Mouse (Mus musculus): ENCODE measurements around the gene Hic2. TPM values are rescaled to one million over a fixed set of nuclear protein-coding genes. Genes with fewer than 3 reads are reported as not detected.

Gene Hic2
- polyA plus RNA-seq, 1 experiment from 2014 or later: 5.0 TPM

- ATAC-seq (replicated peaks; ENCODE audit: low FRiP score, low TSS enrichment, low read depth): no peak
- H3K27me3 ChIP-seq (replicated peaks; ENCODE audit: control insufficient read depth, insufficient read depth, low read length): peaks cover 12% of the 10 kb centered on the region; the same call in 1 of the 2 replicates
- H3K4me2 ChIP-seq (ENCODE audit: low read length): no peak overlapping the region
- H3K27ac ChIP-seq (ENCODE audit: low read depth): no peak overlapping the region
- DNase-seq (ENCODE audit: low spot score): no peak
- no peak overlapping the region for H3K4me3 ChIP-seq (ENCODE audit: low read depth, low read length)
- no peaks in the 10 kb centered on the region for H3K9me3 ChIP-seq (ENCODE audit: control insufficient read depth, low read length)
- no peaks in the 10 kb centered on the region for H3K36me3 ChIP-seq (ENCODE audit: control insufficient read depth, insufficient read depth, low read length)
- no peak overlapping the region for H3K9ac ChIP-seq (ENCODE audit: low read length)
- 5% methylated on average over 6 of the region's 6 CpGs for WGBS
- peaks cover 16% of the 10 kb centered on the region for H3K4me1 ChIP-seq (replicated peaks; ENCODE audit: control insufficient read depth, insufficient read depth, low read length)
Measured at GRCm38 (mm10) chr16:17204990-17205389, 28.4 kb upstream of the Hic2 start.

- peak; percentile 93 for DNase-seq (ENCODE audit: low spot score)
- peak within 1 kb of the TSS; percentile 25; the same call in 1 of the 2 replicates for H3K27ac ChIP-seq (ENCODE audit: low read depth)
- H3K9me3 ChIP-seq (ENCODE audit: control insufficient read depth, low read length): no peaks in the 10 kb centered on the region
- peaks cover 10% of the 10 kb centered on the region for H3K4me1 ChIP-seq (replicated peaks; ENCODE audit: control insufficient read depth, insufficient read depth, low read length)
- peaks cover 22% of the 10 kb centered on the region for H3K27me3 ChIP-seq (replicated peaks; ENCODE audit: control insufficient read depth, insufficient read depth, low read length)
- H3K4me3 ChIP-seq (ENCODE audit: low read depth, low read length): peak within 1 kb of the TSS; percentile 56
- peak; percentile 63 for ATAC-seq (replicated peaks; ENCODE audit: low FRiP score, low TSS enrichment, low read depth)
- no peaks in the 10 kb centered on the region for H3K36me3 ChIP-seq (ENCODE audit: control insufficient read depth, insufficient read depth, low read length)
- peak within 1 kb of the TSS; percentile 59 for H3K4me2 ChIP-seq (ENCODE audit: low read length)
- WGBS: under 1% methylated on average over 84 of the region's 85 CpGs
- H3K9ac ChIP-seq (ENCODE audit: low read length): peak within 1 kb of the TSS; percentile 2
Measured at GRCm38 (mm10) chr16:17208389-17209361, 24.7 kb upstream of the Hic2 start, which contains the start of gene Rimbp3. Gene Rimbp3 (plus strand): TSS chr16:17208603.

- H3K4me1 ChIP-seq (replicated peaks; ENCODE audit: control insufficient read depth, insufficient read depth, low read length): peaks cover 10% of the 10 kb centered on the region
- H3K27ac ChIP-seq (ENCODE audit: low read depth): no peak overlapping the region
- ATAC-seq (replicated peaks; ENCODE audit: low FRiP score, low TSS enrichment, low read depth) (no peak), DNase-seq (ENCODE audit: low spot score) (peak; percentile 87)
- H3K4me3 ChIP-seq (ENCODE audit: low read depth, low read length): peak overlapping the region; percentile 56
- peaks cover 22% of the 10 kb centered on the region for H3K27me3 ChIP-seq (replicated peaks; ENCODE audit: control insufficient read depth, insufficient read depth, low read length)
- H3K36me3 ChIP-seq (ENCODE audit: control insufficient read depth, insufficient read depth, low read length): no peaks in the 10 kb centered on the region
- H3K9ac ChIP-seq (ENCODE audit: low read length): peak overlapping the region; percentile 8; the same call in 1 of the 2 replicates
- peak overlapping the region; percentile 59 for H3K4me2 ChIP-seq (ENCODE audit: low read length)
- H3K9me3 ChIP-seq (ENCODE audit: control insufficient read depth, low read length): no peaks in the 10 kb centered on the region
- WGBS: 2% methylated on average over 37 of the region's 37 CpGs
Measured at GRCm38 (mm10) chr16:17209404-17209960, 23.9 kb upstream of the Hic2 start.

- ATAC-seq (replicated peaks; ENCODE audit: low FRiP score, low TSS enrichment, low read depth): peak; percentile 81
- Histone ChIP-seq H3K9ac (ENCODE audit: low read length) (peak overlapping the region; percentile 8; the same call in 1 of the 2 replicates), H3K4me2 (ENCODE audit: low read length) (peak overlapping the region; percentile 59), H3K27ac (ENCODE audit: low read depth) (no peak overlapping the region), H3K4me1 (replicated peaks; ENCODE audit: control insufficient read depth, insufficient read depth, low read length) (peaks cover 10% of the 10 kb centered on the region), H3K9me3 (ENCODE audit: control insufficient read depth, low read length) (no peaks in the 10 kb centered on the region), H3K36me3 (ENCODE audit: control insufficient read depth, insufficient read depth, low read length) (no peaks in the 10 kb centered on the region), H3K27me3 (replicated peaks; ENCODE audit: control insufficient read depth, insufficient read depth, low read length) (peaks cover 22% of the 10 kb centered on the region), H3K4me3 (ENCODE audit: low read depth, low read length) (peak overlapping the region; percentile 56)
- peak; percentile 93 for DNase-seq (ENCODE audit: low spot score)
- 7% methylated on average over 48 of the region's 48 CpGs for WGBS
Measured at GRCm38 (mm10) chr16:17209981-17210838, 23.2 kb upstream of the Hic2 start.

GRCm38 (mm10) chr16:17216934-17217633 is 16.3 kb upstream of the Hic2 start:
- H3K27ac ChIP-seq (ENCODE audit: low read depth): no peak overlapping the region
- H3K36me3 ChIP-seq (ENCODE audit: control insufficient read depth, insufficient read depth, low read length): no peaks in the 10 kb centered on the region
- no peak overlapping the region for H3K4me3 ChIP-seq (ENCODE audit: low read depth, low read length)
- no peak overlapping the region for H3K9ac ChIP-seq (ENCODE audit: low read length)
- 0 out of 2 replicates have a peak, but pooled peaks cover under 1% of the 10 kb centered on the region for H3K27me3 ChIP-seq (replicated peaks; ENCODE audit: control insufficient read depth, insufficient read depth, low read length)
- no peak for ATAC-seq (replicated peaks; ENCODE audit: low FRiP score, low TSS enrichment, low read depth)
- no peak for DNase-seq (ENCODE audit: low spot score)
- no peak overlapping the region for H3K4me2 ChIP-seq (ENCODE audit: low read length)
- 58% methylated on average over 8 of the region's 8 CpGs for WGBS
- H3K9me3 ChIP-seq (ENCODE audit: control insufficient read depth, low read length): no peaks in the 10 kb centered on the region
- no peaks in the 10 kb centered on the region for H3K4me1 ChIP-seq (replicated peaks; ENCODE audit: control insufficient read depth, insufficient read depth, low read length)

GRCm38 (mm10) chr16:17220127-17220733 is 13.1 kb upstream of the Hic2 start:
- Histone ChIP-seq H3K9me3 (ENCODE audit: control insufficient read depth, low read length) (no peaks in the 10 kb centered on the region), H3K4me3 (ENCODE audit: low read depth, low read length) (no peak overlapping the region), H3K36me3 (ENCODE audit: control insufficient read depth, insufficient read depth, low read length) (no peaks in the 10 kb centered on the region), H3K27me3 (replicated peaks; ENCODE audit: control insufficient read depth, insufficient read depth, low read length) (0 out of 2 replicates have a peak, but pooled peaks cover 4% of the 10 kb centered on the region), H3K4me1 (replicated peaks; ENCODE audit: control insufficient read depth, insufficient read depth, low read length) (no peaks in the 10 kb centered on the region), H3K9ac (ENCODE audit: low read length) (no peak overlapping the region), H3K4me2 (ENCODE audit: low read length) (no peak overlapping the region), H3K27ac (ENCODE audit: low read depth) (peak overlapping the region; percentile 5; the same call in 1 of the 2 replicates)
- 26% methylated on average over 7 of the region's 7 CpGs for WGBS
- ATAC-seq (replicated peaks; ENCODE audit: low FRiP score, low TSS enrichment, low read depth): no peak
- no peak for DNase-seq (ENCODE audit: low spot score)

- no peaks in the 10 kb centered on the region for H3K4me1 ChIP-seq (replicated peaks; ENCODE audit: control insufficient read depth, insufficient read depth, low read length)
- H3K27ac ChIP-seq (ENCODE audit: low read depth): no peak overlapping the region
- H3K9ac ChIP-seq (ENCODE audit: low read length): no peak overlapping the region
- ATAC-seq (replicated peaks; ENCODE audit: low FRiP score, low TSS enrichment, low read depth) (peak; percentile 100), DNase-seq (ENCODE audit: low spot score) (peak; percentile 96)
- no peaks in the 10 kb centered on the region for H3K36me3 ChIP-seq (ENCODE audit: control insufficient read depth, insufficient read depth, low read length)
- H3K4me3 ChIP-seq (ENCODE audit: low read depth, low read length): no peak overlapping the region
- H3K9me3 ChIP-seq (ENCODE audit: control insufficient read depth, low read length): no peaks in the 10 kb centered on the region
- WGBS: 33% methylated on average over 25 of the region's 25 CpGs
- 0 out of 2 replicates have a peak, but pooled peaks cover 4% of the 10 kb centered on the region for H3K27me3 ChIP-seq (replicated peaks; ENCODE audit: control insufficient read depth, insufficient read depth, low read length)
- H3K4me2 ChIP-seq (ENCODE audit: low read length): no peak overlapping the region
Measured at GRCm38 (mm10) chr16:17222197-17222596, 11.2 kb upstream of the Hic2 start.
